Mouse (Mus musculus): ENCODE measurements around the gene Gm20388.

- TF ChIP-seq CTCF (IDR thresholded peaks at IDR 0.05; ENCODE audit: low read depth) (no peak), EP300 (IDR thresholded peaks at IDR 0.05; ENCODE audit: low read depth) (no peak)
Observed at GRCm38 (mm10) chr8:121216441-121216949, 1305.9 kb downstream of the Gm20388 start.
